ENCODE assay signal across 8 mouse cellular contexts in genomic region chr1:155138795-155139194, GRCm38 (mm10). TPM values are rescaled to one million over a fixed set of nuclear protein-coding genes. Genes with fewer than 3 reads are reported as not detected.
DNase-seq lines count a peak whose midpoint lies in the region; ATAC-seq lines count a peak whose summit lies in the region.

No protein-coding gene starts in this region.

- no peaks in the 10 kb centered on the region for H3K27me3 ChIP-seq in lung, embryonic 16.5 days (ENCODE audit: control insufficient read depth, insufficient read depth, low read depth, low read length)
- no peaks in the 10 kb centered on the region for H3K27me3 ChIP-seq in hindbrain, embryonic 16.5 days (replicated peaks; ENCODE audit: control insufficient read depth, insufficient read depth, low read length)

- no peaks in the 10 kb centered on the region for H3K9me3 ChIP-seq in lung, embryonic 16.5 days (ENCODE audit: control insufficient read depth, low read length)
- no peaks in the 10 kb centered on the region for H3K9me3 ChIP-seq in hindbrain, embryonic 16.5 days (ENCODE audit: control insufficient read depth, low read length)

- peak; percentile 43 for ATAC-seq in CD4-positive, CD25-positive, alpha-beta regulatory T cell, adult 4 months
- peak; percentile 76 for ATAC-seq in lung, embryonic 16.5 days (ENCODE audit: low read depth)
- no peak for ATAC-seq in frontal cortex, adult (ENCODE audit: low TSS enrichment)
- no peak for ATAC-seq in hindbrain, embryonic 16.5 days

- 56% methylated on average over 7 of the region's 7 CpGs for WGBS in lung, embryonic 16.5 days
- 93% methylated on average over 7 of the region's 7 CpGs for WGBS in hindbrain, embryonic 16.5 days

- no peak overlapping the region for H3K4me2 ChIP-seq in lung, embryonic 16.5 days (ENCODE audit: low read depth, low read length)
- H3K4me2 ChIP-seq in hindbrain, embryonic 16.5 days (ENCODE audit: low read length) = no peak overlapping the region

- no peak overlapping the region for H3K4me3 ChIP-seq in lung, embryonic 16.5 days (ENCODE audit: low read length)
- no peak overlapping the region for H3K4me3 ChIP-seq in hindbrain, embryonic 16.5 days (ENCODE audit: low read length)

- no peak overlapping the region for H3K27ac ChIP-seq in lung, embryonic 16.5 days (ENCODE audit: low read length)
- no peak overlapping the region for H3K27ac ChIP-seq in hindbrain, embryonic 16.5 days (ENCODE audit: low read depth, low read length)

- H3K36me3 ChIP-seq in lung, embryonic 16.5 days (ENCODE audit: control insufficient read depth, insufficient read depth, low read length) = no peaks in the 10 kb centered on the region
- H3K36me3 ChIP-seq in hindbrain, embryonic 16.5 days (ENCODE audit: control insufficient read depth, insufficient read depth, low read length) = no peaks in the 10 kb centered on the region

- peak; percentile 19 for DNase-seq in cerebellum, adult 8-10 months
- no peak for DNase-seq in cerebellum, adult 9-11 months
- peak; percentile 96 for DNase-seq in fibroblast of lung, adult 2 months (ENCODE audit: low read depth)
- DNase-seq in layer of hippocampus, postnatal 14 days (ENCODE audit: low spot score in 2 of 2) = no peak

- H3K4me1 ChIP-seq in lung, embryonic 16.5 days (replicated peaks; ENCODE audit: control insufficient read depth, insufficient read depth, low read length) = peaks cover 7% of the 10 kb centered on the region; the same call in 1 of the 2 replicates
- H3K4me1 ChIP-seq in hindbrain, embryonic 16.5 days (ENCODE audit: control insufficient read depth, insufficient read depth, low read depth, low read length) = no peaks in the 10 kb centered on the region

- H3K9ac ChIP-seq in lung, embryonic 16.5 days (ENCODE audit: low read length) = no peak overlapping the region
- no peak overlapping the region for H3K9ac ChIP-seq in hindbrain, embryonic 16.5 days (ENCODE audit: low read depth, low read length)

RNA-seq across cellular contexts. Expression of gene Mr1, which starts 7.8 kb away (rescaled TPM):
- 10 to 100 TPM; 17.9 to 26.0 TPM for polyA plus RNA-seq in CD4-positive, CD25-positive, alpha-beta regulatory T cell, adult 4 months (2017; shearing (Covaris generic))
- 13.9 and 14.0 TPM in 2 replicates for polyA plus RNA-seq in lung, embryonic 16.5 days (2015; fragmentation: Nextera tagmentation; extraction: Ambion mirVana)
- 1 to 10 TPM; 3.3 to 4.1 TPM for total RNA-seq in layer of hippocampus, postnatal 14 days (2021)
- 2.1 and 2.5 TPM in 2 replicates for polyA plus RNA-seq in hindbrain, embryonic 16.5 days (2015; fragmentation: Nextera tagmentation; extraction: Ambion mirVana)

RNA-seq across cellular contexts. Expression of gene Stx6, which starts 19.7 kb away (rescaled TPM):
- polyA plus RNA-seq in CD4-positive, CD25-positive, alpha-beta regulatory T cell, adult 4 months (2017; shearing (Covaris generic)) = 10 to 100 TPM; 50.0 to 58.4 TPM
- 72.8 and 75.5 TPM in 2 replicates for polyA plus RNA-seq in lung, embryonic 16.5 days (2015; fragmentation: Nextera tagmentation; extraction: Ambion mirVana)
- 10 to 100 TPM; 88.3 to 88.6 TPM for total RNA-seq in layer of hippocampus, postnatal 14 days (2021)
- 82.9 and 93.7 TPM in 2 replicates for polyA plus RNA-seq in hindbrain, embryonic 16.5 days (2015; fragmentation: Nextera tagmentation; extraction: Ambion mirVana)

RNA-seq across cellular contexts. Expression of gene Ier5, which starts 39.4 kb away (rescaled TPM):
- 10 to 100 TPM in 1 of 2 experiments, 1 to 10 TPM in 1; 4.9 to 12.6 TPM for polyA plus RNA-seq in CD4-positive, CD25-positive, alpha-beta regulatory T cell, adult 4 months (2017; shearing (Covaris generic))
- polyA plus RNA-seq in lung, embryonic 16.5 days (2015; fragmentation: Nextera tagmentation; extraction: Ambion mirVana) = 4.3 and 4.5 TPM in 2 replicates
- total RNA-seq in layer of hippocampus, postnatal 14 days (2021) = 10 to 100 TPM; 17.9 to 19.8 TPM
- polyA plus RNA-seq in hindbrain, embryonic 16.5 days (2015; fragmentation: Nextera tagmentation; extraction: Ambion mirVana) = 4.5 and 5.5 TPM in 2 replicates

Comparison
In these comparisons a context has a peak if more than half of its experiments do, and no peak if none do; other contexts are left out.
1. DNase-seq: peak in cerebellum, adult 8-10 months (single experiment) and fibroblast of lung, adult 2 months (single experiment); none in cerebellum, adult 9-11 months (single experiment) and layer of hippocampus, postnatal 14 days (0 of 2).
2. ATAC-seq: peak in CD4-positive, CD25-positive, alpha-beta regulatory T cell, adult 4 months (single experiment) and lung, embryonic 16.5 days (single experiment); none in frontal cortex, adult (single experiment) and hindbrain, embryonic 16.5 days (single experiment).